Mouse (Mus musculus): ENCODE data around the gene Pde1a. TPM values are rescaled to one million over a fixed set of nuclear protein-coding genes. Genes with fewer than 3 reads are reported as not detected.

Pde1a gene
- polyA plus RNA-seq (2014; fragmentation: Illumina TruSeq; extraction: RNeasy Lipid Tissue Mini Kit (QIAGEN cat#74804); ENCODE audit: low replicate concordance), result 7.5 TPM

GRCm38 (mm10) chr2:80128861-80129698 lies at the start of gene Pde1a:
Pde1a (minus strand) TSS chr2:80129458.

Other genes starting within 250 kb of the Pde1a start
- not detected for gene Prdx6b, start 163.0 kb upstream of the Pde1a start, polyA plus RNA-seq (2014; fragmentation: Illumina TruSeq; extraction: RNeasy Lipid Tissue Mini Kit (QIAGEN cat#74804); ENCODE audit: low replicate concordance)
- gene Dnajc10, start 186.0 kb upstream of the Pde1a start, polyA plus RNA-seq (2014; fragmentation: Illumina TruSeq; extraction: RNeasy Lipid Tissue Mini Kit (QIAGEN cat#74804); ENCODE audit: low replicate concordance), result 102 TPM

Measured in small intestine, adult 10 weeks (tissue).